Comparison of ENCODE assay signal across 17 mouse cellular contexts in the genomic region with DNA sequence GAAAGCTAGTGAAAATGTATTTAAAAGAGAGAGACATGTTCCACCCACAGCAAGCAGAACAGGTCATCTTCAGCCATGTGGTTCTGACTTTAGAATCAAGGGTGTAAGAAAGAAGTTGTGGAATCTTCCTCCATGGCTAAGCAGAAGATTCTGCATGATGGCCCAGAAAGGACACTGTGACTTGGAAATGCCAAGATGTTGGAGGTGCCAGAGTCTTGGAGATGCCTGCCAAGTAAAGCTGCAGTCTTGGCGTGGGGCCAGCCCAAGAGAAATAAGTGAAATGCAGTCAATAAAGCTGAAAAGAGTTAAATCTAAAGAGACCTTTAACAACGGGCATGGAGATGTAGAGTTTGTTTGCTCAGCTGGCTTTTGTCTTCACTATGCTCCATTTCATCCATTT. TPM values are rescaled to one million over a fixed set of nuclear protein-coding genes. Genes with fewer than 3 reads are reported as not detected.
DNase-seq lines count a peak whose midpoint lies in the region; ATAC-seq lines count a peak whose summit lies in the region.
"Had no signal": no experiment of that assay in that cellular context is flagged by ENCODE, and none has a peak within 500 bp of the region (broad histone marks: within the 10 kb centered on the region; RNA-seq: fewer than 3 reads in every experiment).

No protein-coding gene starts in this region.

- 40% methylated on average over 2 of the region's 2 CpGs for WGBS in kidney, embryonic 16.5 days
- 60% methylated on average over 2 of the region's 2 CpGs for WGBS in liver, embryonic 12.5 days (ENCODE audit: insufficient replicate concordance)

- H3K4me1 ChIP-seq in kidney, embryonic 16.5 days (ENCODE audit: insufficient read depth, low read length): no peaks in the 10 kb centered on the region
- H3K4me1 ChIP-seq in liver, embryonic 12.5 days: no peaks in the 10 kb centered on the region
- H3K4me1 ChIP-seq: embryonic facial prominence, embryonic 13.5 days; liver, embryonic 13.5 days had no signal

- no peak overlapping the region for H3K4me2 ChIP-seq in kidney, embryonic 16.5 days (replicated peaks; ENCODE audit: low read depth, low read length)
- no peak overlapping the region for H3K4me2 ChIP-seq in liver, embryonic 12.5 days
- H3K4me2 ChIP-seq: embryonic facial prominence, embryonic 13.5 days; liver, embryonic 13.5 days had no signal

- H3K27me3 ChIP-seq in kidney, embryonic 16.5 days (ENCODE audit: insufficient read depth, low read length): no peaks in the 10 kb centered on the region
- H3K27me3 ChIP-seq in liver, embryonic 12.5 days (replicated peaks): no peaks in the 10 kb centered on the region
- H3K27me3 ChIP-seq: embryonic facial prominence, embryonic 13.5 days; liver, embryonic 13.5 days had no signal

- H3K36me3 ChIP-seq in kidney, embryonic 16.5 days (ENCODE audit: insufficient read depth, low read length): no peaks in the 10 kb centered on the region
- no peaks in the 10 kb centered on the region for H3K36me3 ChIP-seq in liver, embryonic 12.5 days
- H3K36me3 ChIP-seq: embryonic facial prominence, embryonic 13.5 days; G1E; liver, embryonic 13.5 days had no signal

- DNase-seq in adrenal gland, postnatal 25 days: peak; percentile 10
- DNase-seq in adrenal gland, adult 18-20 months (ENCODE audit: low spot score in 2 of 2): no peak
- DNase-seq in kidney, postnatal 4 days: peak; percentile 2
- peak; percentile 56 for DNase-seq in cerebellum, adult 11-12 months
- peak; percentile 38 to 59 for DNase-seq in left cerebral cortex, postnatal 25 days (ENCODE audit: low spot score in 2 of 2)
- DNase-seq in T-cell, adult 2 months (ENCODE audit: low spot score): no peak
- DNase-seq: heart, adult 11 months; layer of hippocampus, postnatal 36 days; liver, embryonic 13.5 days had no signal

- H3K9ac ChIP-seq in kidney, embryonic 16.5 days (replicated peaks; ENCODE audit: low read length): no peak overlapping the region
- H3K9ac ChIP-seq in liver, embryonic 12.5 days: no peak overlapping the region
- H3K9ac ChIP-seq: embryonic facial prominence, embryonic 13.5 days; liver, embryonic 13.5 days had no signal

- intact Hi-C loops in left cerebral cortex, postnatal 25 days (cut with DNase I): no loop called here

- no peaks in the 10 kb centered on the region for H3K9me3 ChIP-seq in kidney, embryonic 16.5 days (ENCODE audit: low read length)
- no peaks in the 10 kb centered on the region for H3K9me3 ChIP-seq in liver, embryonic 12.5 days (replicated peaks)
- H3K9me3 ChIP-seq: embryonic facial prominence, embryonic 13.5 days; G1E; liver, embryonic 13.5 days had no signal

- H3K27ac ChIP-seq in kidney, embryonic 16.5 days (ENCODE audit: low read length): no peak overlapping the region
- no peak overlapping the region for H3K27ac ChIP-seq in liver, embryonic 12.5 days
- H3K27ac ChIP-seq: embryonic facial prominence, embryonic 13.5 days; liver, embryonic 13.5 days; macrophage had no signal

- ATAC-seq in kidney, embryonic 16.5 days (ENCODE audit: low FRiP score, low TSS enrichment): no peak
- ATAC-seq in liver, embryonic 12.5 days: no peak
- ATAC-seq: forebrain, embryonic 16.5 days; intestine, postnatal 0 days had no signal

- no peak overlapping the region for H3K4me3 ChIP-seq in kidney, embryonic 16.5 days (ENCODE audit: low read length)
- H3K4me3 ChIP-seq in liver, embryonic 12.5 days: no peak overlapping the region
- H3K4me3 ChIP-seq: embryonic facial prominence, embryonic 13.5 days; liver, embryonic 13.5 days; myocyte had no signal

RNA-seq across cellular contexts. Expression of a gene that starts 42.0 kb away (rescaled TPM):
- total RNA-seq in adrenal gland, postnatal 25 days (2021): 0.67 and 1.1 TPM in 2 replicates
- 1 to 10 TPM; 1.3 to 1.8 TPM for total RNA-seq in adrenal gland, adult 18-20 months (2021)
- polyA plus RNA-seq in kidney, embryonic 16.5 days (2015; fragmentation: Nextera tagmentation; extraction: Ambion mirVana): 0.09 and 0.20 TPM in 2 replicates
- total RNA-seq in left cerebral cortex, postnatal 25 days (2021): 10 to 100 TPM; 49.7 to 56.5 TPM
- 0.06 TPM in 1 of 2 replicates, not detected in the other for polyA plus RNA-seq in liver, embryonic 12.5 days (2016; fragmentation: Nextera tagmentation; extraction: Ambion mirVana)
- polyA plus RNA-seq: G1E, macrophage, myocyte had no signal

Comparison
In these comparisons a context has a peak if more than half of its experiments do, and no peak if none do; other contexts are left out.
1. DNase-seq: peak in adrenal gland, postnatal 25 days (single experiment), kidney, postnatal 4 days (2 of 2), cerebellum, adult 11-12 months (single experiment) and left cerebral cortex, postnatal 25 days (2 of 2); none in adrenal gland, adult 18-20 months (0 of 2) and T-cell, adult 2 months (single experiment).
2. RNA of a gene that starts 42.0 kb away (total RNA-seq): 49.7 to 56.5 TPM in left cerebral cortex, postnatal 25 days; 1.3 to 1.8 TPM in adrenal gland, adult 18-20 months and 0.67 to 1.1 TPM in adrenal gland, postnatal 25 days; every median in the first group is over 10 times any median in the second.